Mouse (Mus musculus): ENCODE results near the gene St3gal6.

- TF ChIP-seq EP300 (IDR thresholded peaks at IDR 0.05; ENCODE audit: insufficient read depth, low read depth, low read length) (no peak), CTCF (IDR thresholded peaks at IDR 0.05) (no peak)
Observed at GRCm38 (mm10) chr16:58516960-58517798, 6.9 kb downstream of the St3gal6 start.

Data from heart, adult 2 months (tissue).